Mouse (Mus musculus) B cell, adult (primary cell): Measurements from ENCODE around the gene Slc30a7. TPM values are rescaled to one million over a fixed set of nuclear protein-coding genes. Genes with fewer than 3 reads are reported as not detected.

ENCODE experiments used
- total RNA-seq: library from RNA; stranded (reverse); gene quantifications from 4 replicates; pipeline ENCODE4 v1.2.4, GENCODE M21; 2023; ENCODE audit not compliant: inconsistent age

Gene Slc30a7
- 22.7 to 33.9 TPM (median 31.8 TPM) in 4 replicates for total RNA-seq

GRCm38 (mm10) chr3:116006978-116007940, at the start of gene Slc30a7, which contains the start of gene Extl2:
Slc30a7 (minus strand) TSS chr3:116007406.
Extl2 (plus strand) TSS chr3:116007462.

Other genes with a start within 250 kb of the Slc30a7 start
- 54.7 to 69.2 TPM (median 63.9 TPM) in 4 replicates for gene Dph5, start 119.6 kb downstream of the Slc30a7 start, total RNA-seq
- gene Extl2, start 56 bp upstream of the Slc30a7 start, total RNA-seq = 2.6 to 5.8 TPM (median 4.1 TPM) in 4 replicates
- gene Vcam1, start 122.3 kb upstream of the Slc30a7 start, total RNA-seq = 7.1 to 12.4 TPM (median 10.6 TPM) in 4 replicates
- gene Gpr88, start 246.1 kb upstream of the Slc30a7 start, total RNA-seq = not detected in 4 replicates